Mouse (Mus musculus): ENCODE measurements around the gene Hoxd11. TPM values are rescaled to one million over a fixed set of nuclear protein-coding genes. Genes with fewer than 3 reads are reported as not detected.

Gene Hoxd11
- polyA plus RNA-seq, 1 experiment from 2014 or later = 1.1 TPM

- no peak overlapping the region for H3K9ac ChIP-seq (ENCODE audit: low read depth, low read length)
- H3K4me2 ChIP-seq (ENCODE audit: low read depth, low read length) = no peak overlapping the region
- H3K9me3 ChIP-seq (ENCODE audit: control insufficient read depth, low read length) = no peaks in the 10 kb centered on the region
- H3K36me3 ChIP-seq (ENCODE audit: control insufficient read depth, insufficient read depth, low read length) = no peaks in the 10 kb centered on the region
- ATAC-seq = peak; percentile 66
- no peak overlapping the region for H3K4me3 ChIP-seq (ENCODE audit: low read length)
- no peak overlapping the region for H3K27ac ChIP-seq (ENCODE audit: low read length)
- H3K27me3 ChIP-seq (replicated peaks; ENCODE audit: control insufficient read depth, insufficient read depth, low read length) = peaks cover 66% of the 10 kb centered on the region
- H3K4me1 ChIP-seq (ENCODE audit: control insufficient read depth, insufficient read depth, low read length) = peaks cover 15% of the 10 kb centered on the region; the same call in 1 of the 2 replicates
- 45% methylated on average over 7 of the region's 7 CpGs for WGBS
Measured at GRCm38 (mm10) chr2:74724244-74725015, 45.1 kb downstream of the Hoxd11 start.

- no peaks in the 10 kb centered on the region for H3K36me3 ChIP-seq (ENCODE audit: control insufficient read depth, insufficient read depth, low read length)
- no peak for ATAC-seq
- H3K27ac ChIP-seq (ENCODE audit: low read length) = no peak overlapping the region
- no peaks in the 10 kb centered on the region for H3K9me3 ChIP-seq (ENCODE audit: control insufficient read depth, low read length)
- H3K4me3 ChIP-seq (ENCODE audit: low read length) = no peak overlapping the region
- H3K9ac ChIP-seq (ENCODE audit: low read depth, low read length) = no peak overlapping the region
- peaks cover 15% of the 10 kb centered on the region; the same call in 1 of the 2 replicates for H3K4me1 ChIP-seq (ENCODE audit: control insufficient read depth, insufficient read depth, low read length)
- peaks cover 63% of the 10 kb centered on the region for H3K27me3 ChIP-seq (replicated peaks; ENCODE audit: control insufficient read depth, insufficient read depth, low read length)
- H3K4me2 ChIP-seq (ENCODE audit: low read depth, low read length) = no peak overlapping the region
- WGBS = 48% methylated on average over 17 of the region's 17 CpGs
Measured at GRCm38 (mm10) chr2:74725171-74725570, 45.8 kb downstream of the Hoxd11 start.

- peaks cover 68% of the 10 kb centered on the region for H3K27me3 ChIP-seq (replicated peaks; ENCODE audit: control insufficient read depth, insufficient read depth, low read length)
- H3K27ac ChIP-seq (ENCODE audit: low read length) = peak within 1 kb of the TSS; percentile 33; the same call in 1 of the 2 replicates
- no peak for ATAC-seq
- 49% methylated on average over 5 of the region's 5 CpGs for WGBS
- H3K4me2 ChIP-seq (ENCODE audit: low read depth, low read length) = peak within 1 kb of the TSS; percentile 49
- peak within 1 kb of the TSS; percentile 56 for H3K9ac ChIP-seq (ENCODE audit: low read depth, low read length)
- no peaks in the 10 kb centered on the region for H3K9me3 ChIP-seq (ENCODE audit: control insufficient read depth, low read length)
- peak within 1 kb of the TSS; percentile 41 for H3K4me3 ChIP-seq (ENCODE audit: low read length)
- no peaks in the 10 kb centered on the region for H3K36me3 ChIP-seq (ENCODE audit: control insufficient read depth, insufficient read depth, low read length)
- H3K4me1 ChIP-seq (ENCODE audit: control insufficient read depth, insufficient read depth, low read length) = peaks cover 11% of the 10 kb centered on the region; the same call in 1 of the 2 replicates
Measured at GRCm38 (mm10) chr2:74726551-74726950, 47.2 kb downstream of the Hoxd11 start, which contains the start of gene Gm28230. Gene Gm28230 (plus strand): TSS chr2:74726728.

GRCm38 (mm10) chr2:74726973-74727639 lies 47.7 kb downstream of the Hoxd11 start:
- peaks cover 11% of the 10 kb centered on the region; the same call in 1 of the 2 replicates for H3K4me1 ChIP-seq (ENCODE audit: control insufficient read depth, insufficient read depth, low read length)
- peak overlapping the region; percentile 49 for H3K4me2 ChIP-seq (ENCODE audit: low read depth, low read length)
- no peak for ATAC-seq
- peak overlapping the region; percentile 56 for H3K9ac ChIP-seq (ENCODE audit: low read depth, low read length)
- no peaks in the 10 kb centered on the region for H3K36me3 ChIP-seq (ENCODE audit: control insufficient read depth, insufficient read depth, low read length)
- H3K4me3 ChIP-seq (ENCODE audit: low read length) = peak overlapping the region; percentile 41
- H3K27ac ChIP-seq (ENCODE audit: low read length) = peak overlapping the region; percentile 33; the same call in 1 of the 2 replicates
- H3K9me3 ChIP-seq (ENCODE audit: control insufficient read depth, low read length) = no peaks in the 10 kb centered on the region
- H3K27me3 ChIP-seq (replicated peaks; ENCODE audit: control insufficient read depth, insufficient read depth, low read length) = peaks cover 70% of the 10 kb centered on the region
- 17% methylated on average over 43 of the region's 43 CpGs for WGBS

- peak overlapping the region; percentile 49 for H3K4me2 ChIP-seq (ENCODE audit: low read depth, low read length)
- H3K4me1 ChIP-seq (ENCODE audit: control insufficient read depth, insufficient read depth, low read length) = peaks cover 11% of the 10 kb centered on the region; the same call in 1 of the 2 replicates
- H3K27ac ChIP-seq (ENCODE audit: low read length) = peak overlapping the region; percentile 33; the same call in 1 of the 2 replicates
- H3K9me3 ChIP-seq (ENCODE audit: control insufficient read depth, low read length) = no peaks in the 10 kb centered on the region
- H3K27me3 ChIP-seq (replicated peaks; ENCODE audit: control insufficient read depth, insufficient read depth, low read length) = peaks cover 67% of the 10 kb centered on the region
- H3K9ac ChIP-seq (ENCODE audit: low read depth, low read length) = peak overlapping the region; percentile 56
- WGBS = 23% methylated on average over 25 of the region's 25 CpGs
- H3K4me3 ChIP-seq (ENCODE audit: low read length) = peak overlapping the region; percentile 41
- ATAC-seq = no peak
- no peaks in the 10 kb centered on the region for H3K36me3 ChIP-seq (ENCODE audit: control insufficient read depth, insufficient read depth, low read length)
Measured at GRCm38 (mm10) chr2:74727640-74728302, 48.4 kb downstream of the Hoxd11 start.

- Histone ChIP-seq H3K9ac (ENCODE audit: low read depth, low read length) (peak overlapping the region; percentile 37; the same call in 1 of the 2 replicates), H3K9me3 (ENCODE audit: control insufficient read depth, low read length) (no peaks in the 10 kb centered on the region), H3K4me3 (ENCODE audit: low read length) (peak overlapping the region; percentile 24), H3K27ac (ENCODE audit: low read length) (no peak overlapping the region), H3K36me3 (ENCODE audit: control insufficient read depth, insufficient read depth, low read length) (no peaks in the 10 kb centered on the region), H3K4me2 (ENCODE audit: low read depth, low read length) (peak overlapping the region; percentile 6; the same call in 1 of the 2 replicates), H3K4me1 (ENCODE audit: control insufficient read depth, insufficient read depth, low read length) (peaks cover 11% of the 10 kb centered on the region; the same call in 1 of the 2 replicates), H3K27me3 (replicated peaks; ENCODE audit: control insufficient read depth, insufficient read depth, low read length) (peaks cover 65% of the 10 kb centered on the region)
- ATAC-seq = no peak
- WGBS = 48% methylated on average over 13 of the region's 13 CpGs
Measured at GRCm38 (mm10) chr2:74728303-74728680, 48.9 kb downstream of the Hoxd11 start.

- no peak overlapping the region for H3K4me2 ChIP-seq (ENCODE audit: low read depth, low read length)
- no peaks in the 10 kb centered on the region for H3K36me3 ChIP-seq (ENCODE audit: control insufficient read depth, insufficient read depth, low read length)
- H3K4me3 ChIP-seq (ENCODE audit: low read length) = no peak overlapping the region
- H3K9ac ChIP-seq (ENCODE audit: low read depth, low read length) = no peak overlapping the region
- no peaks in the 10 kb centered on the region for H3K9me3 ChIP-seq (ENCODE audit: control insufficient read depth, low read length)
- no peak for ATAC-seq
- WGBS = 38% methylated on average over 8 of the region's 8 CpGs
- no peak overlapping the region for H3K27ac ChIP-seq (ENCODE audit: low read length)
- H3K4me1 ChIP-seq (ENCODE audit: control insufficient read depth, insufficient read depth, low read length) = peaks cover 3% of the 10 kb centered on the region; the same call in 1 of the 2 replicates
- peaks cover 67% of the 10 kb centered on the region for H3K27me3 ChIP-seq (replicated peaks; ENCODE audit: control insufficient read depth, insufficient read depth, low read length)
Measured at GRCm38 (mm10) chr2:74730331-74730730, 51.0 kb downstream of the Hoxd11 start.

- no peak overlapping the region for H3K27ac ChIP-seq (ENCODE audit: low read length)
- peaks cover 69% of the 10 kb centered on the region for H3K27me3 ChIP-seq (replicated peaks; ENCODE audit: control insufficient read depth, insufficient read depth, low read length)
- H3K9ac ChIP-seq (ENCODE audit: low read depth, low read length) = no peak overlapping the region
- peaks cover 3% of the 10 kb centered on the region; the same call in 1 of the 2 replicates for H3K4me1 ChIP-seq (ENCODE audit: control insufficient read depth, insufficient read depth, low read length)
- no peak overlapping the region for H3K4me2 ChIP-seq (ENCODE audit: low read depth, low read length)
- no peaks in the 10 kb centered on the region for H3K9me3 ChIP-seq (ENCODE audit: control insufficient read depth, low read length)
- no peak overlapping the region for H3K4me3 ChIP-seq (ENCODE audit: low read length)
- no peak for ATAC-seq
- no peaks in the 10 kb centered on the region for H3K36me3 ChIP-seq (ENCODE audit: control insufficient read depth, insufficient read depth, low read length)
Measured at GRCm38 (mm10) chr2:74731055-74731454, 51.7 kb downstream of the Hoxd11 start.
